Mouse (Mus musculus) embryonic facial prominence, embryonic 15.5 days (tissue): ENCODE data around the gene Sp4. TPM values are rescaled to one million over a fixed set of nuclear protein-coding genes. Genes with fewer than 3 reads are reported as not detected.

ENCODE experiments used
- ATAC-seq: fragments of 200-750 bp; cut with Nextera tagmentation; 2 replicates; pipeline ENCODE4 v1.8.0; 2017; ENCODE audit warnings: low read depth, moderate TSS enrichment; ENCODE audit not compliant: insufficient number of reproducible peaks, low FRiP score, low TSS enrichment
- H3K27ac ChIP-seq: fragments of 300-500 bp; sonication (generic); replicated peaks from 2 replicates; pipeline ENCODE4 v1.5.1; 2015; ENCODE audit warnings: mild to moderate bottlenecking, inconsistent platforms
- H3K27me3 ChIP-seq: fragments of 300-500 bp; sonication (generic); 2 replicates; pipeline ENCODE4 v1.6.1; 2015; ENCODE audit warnings: inconsistent platforms
- H3K36me3 ChIP-seq: fragments of 300-500 bp; sonication (generic); 2 replicates; pipeline ENCODE4 v1.6.1; 2015; ENCODE audit warnings: mild to moderate bottlenecking, inconsistent platforms
- H3K4me1 ChIP-seq: fragments of 300-500 bp; sonication (generic); 2 replicates; pipeline ENCODE4 v1.6.1; 2015; ENCODE audit warnings: inconsistent platforms
- H3K4me2 ChIP-seq: fragments of 300-500 bp; sonication (generic); replicated peaks from 2 replicates; pipeline ENCODE4 v1.6.1; 2015; ENCODE audit warnings: mild to moderate bottlenecking, inconsistent platforms
- H3K4me3 ChIP-seq: fragments of 300-500 bp; sonication (generic); replicated peaks from 2 replicates; pipeline ENCODE4 v1.5.1; 2015; ENCODE audit warnings: mild to moderate bottlenecking, inconsistent platforms
- H3K9ac ChIP-seq: fragments of 300-500 bp; sonication (generic); 2 replicates; pipeline ENCODE4 v1.6.1; 2015; ENCODE audit warnings: inconsistent platforms
- H3K9me3 ChIP-seq: fragments of 300-500 bp; sonication (generic); replicated peaks from 2 replicates; pipeline ENCODE4 v1.6.1; 2016; ENCODE audit warnings: inconsistent platforms
- WGBS: fragments of 180-500 bp; shearing (Covaris S2); methylation state at CpG from one replicate; pipeline ENCODE4 v1.1.7; 2015; 5-methylcytosine and 5-hydroxymethylcytosine counted together
- polyA plus RNA-seq: library from polyadenylated mRNA; unstranded; fragments of >200 nt; fragmentation: Nextera tagmentation; extraction: Ambion mirVana; gene quantifications from 2 replicates; pipeline ENCODE4 v1.2.1, GENCODE M21; 2015

The Sp4 gene
- polyA plus RNA-seq, 1 experiment from 2014 or later, result 4.9 TPM

GRCm38 (mm10) chr12:118303066-118303465, 1.8 kb upstream of the Sp4 start:
- Histone ChIP-seq H3K36me3 (no peaks in the 10 kb centered on the region), H3K9ac (no peak overlapping the region), H3K4me2 (0 out of 2 replicates have a peak overlapping the region, but pooled peaks have one; percentile 70), H3K4me3 (no peak overlapping the region), H3K4me1 (peaks cover 18% of the 10 kb centered on the region), H3K27ac (no peak overlapping the region), H3K27me3 (no peaks in the 10 kb centered on the region), H3K9me3 (no peaks in the 10 kb centered on the region)
- ATAC-seq, result no peak
- WGBS, result 90% methylated on average over 5 of the region's 5 CpGs

DNA sequence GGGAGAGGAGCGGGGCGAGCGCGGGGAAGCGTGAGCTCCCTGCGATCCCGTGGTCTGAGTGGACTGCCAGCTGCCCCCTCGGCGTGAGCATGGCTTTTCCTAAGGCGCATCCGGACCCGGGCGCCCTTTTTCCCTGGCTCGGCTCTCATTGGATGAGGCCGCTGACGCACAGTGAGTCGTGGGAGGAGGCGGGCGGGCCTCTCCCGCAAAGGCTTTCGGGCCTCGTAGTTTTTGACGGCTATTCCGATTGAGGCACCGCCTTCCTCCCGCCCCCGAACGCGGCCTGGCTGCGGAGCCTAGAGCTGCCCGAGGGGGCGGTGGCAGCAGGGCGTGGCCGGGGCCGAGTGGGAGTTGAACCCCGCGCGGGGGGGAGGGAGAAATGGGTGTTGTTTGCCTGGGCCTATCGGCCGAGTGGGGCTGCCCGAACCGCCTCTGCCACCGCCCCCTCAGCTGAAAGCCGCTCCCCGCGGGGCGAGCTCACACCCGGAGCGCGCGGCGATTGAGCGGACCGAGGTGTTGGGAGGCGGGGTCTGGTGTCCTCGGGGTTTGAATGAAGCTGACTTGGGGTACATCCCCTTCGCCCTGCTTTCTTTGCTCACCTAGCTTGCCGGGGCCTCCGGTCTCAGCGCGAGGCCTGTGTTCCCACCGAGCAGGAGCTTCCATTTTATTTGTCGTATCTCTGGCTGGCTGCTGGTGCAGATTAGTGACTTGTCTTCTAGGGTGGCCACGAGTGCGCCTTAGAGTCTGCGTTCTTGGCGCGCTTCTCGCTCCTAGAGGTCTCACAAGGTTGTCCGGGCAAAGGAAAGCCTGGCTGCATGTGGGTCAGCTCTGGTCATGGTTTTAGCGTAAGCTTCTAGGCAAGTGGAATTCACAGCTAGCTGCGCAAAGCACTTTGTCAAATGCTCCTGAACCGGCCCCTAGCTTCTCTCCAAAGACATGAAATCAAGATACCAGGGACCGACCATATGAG, 911 bp upstream of the Sp4 start:
- peak overlapping the region; percentile 98 for H3K4me3 ChIP-seq
- ATAC-seq, result peak; percentile 91
- no peaks in the 10 kb centered on the region for H3K9me3 ChIP-seq
- H3K27ac ChIP-seq, result peak overlapping the region; percentile 95
- under 1% methylated on average over 74 of the region's 74 CpGs for WGBS
- H3K36me3 ChIP-seq, result no peaks in the 10 kb centered on the region
- peak overlapping the region; percentile 77 for H3K9ac ChIP-seq
- peaks cover 18% of the 10 kb centered on the region for H3K4me1 ChIP-seq
- H3K27me3 ChIP-seq, result no peaks in the 10 kb centered on the region
- H3K4me2 ChIP-seq, result peak overlapping the region; percentile 70

DNA sequence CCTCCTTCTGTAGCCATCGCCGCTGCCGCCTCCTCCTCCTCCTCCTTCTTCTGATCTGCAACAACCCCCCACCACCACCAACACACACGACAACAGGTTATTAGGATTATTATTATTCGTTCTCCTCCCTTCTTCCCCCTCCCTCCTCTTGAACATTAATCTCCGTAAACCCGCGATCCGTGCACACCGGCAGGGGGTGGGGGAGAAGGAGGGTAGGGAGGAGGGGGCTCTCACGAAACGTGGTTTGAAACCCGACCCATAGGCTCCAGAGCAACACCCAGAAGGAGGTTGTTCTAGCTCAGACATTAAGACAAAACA, 527 bp downstream of the Sp4 start:
- peak overlapping the region; percentile 95 for H3K27ac ChIP-seq
- peaks cover 18% of the 10 kb centered on the region for H3K4me1 ChIP-seq
- no peaks in the 10 kb centered on the region for H3K36me3 ChIP-seq
- no peak for ATAC-seq
- peak overlapping the region; percentile 70 for H3K4me2 ChIP-seq
- H3K9me3 ChIP-seq, result no peaks in the 10 kb centered on the region
- H3K27me3 ChIP-seq, result no peaks in the 10 kb centered on the region
- WGBS, result 0% methylated on average over 13 of the region's 13 CpGs
- peak overlapping the region; percentile 98 for H3K4me3 ChIP-seq
- H3K9ac ChIP-seq, result peak overlapping the region; percentile 35

DNA sequence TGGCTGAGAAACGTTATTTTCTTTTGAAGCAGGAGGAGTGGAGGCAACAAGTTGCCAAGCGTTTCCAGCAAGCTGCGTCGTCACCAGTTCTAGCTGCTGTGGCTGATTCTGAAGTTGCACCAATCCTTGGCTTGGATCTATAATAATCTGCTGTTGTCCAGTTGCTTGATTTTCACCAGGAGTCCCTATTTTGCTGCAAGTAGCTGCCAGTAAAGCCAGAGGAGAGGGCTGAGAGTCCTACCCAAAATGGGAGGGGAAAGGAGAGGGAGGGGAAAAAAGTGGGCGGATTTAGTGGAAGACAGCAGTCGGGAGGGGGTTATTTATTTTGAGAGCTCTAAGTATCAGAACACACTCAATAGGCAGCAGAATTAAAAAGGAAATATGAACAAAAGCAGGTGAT, 1.3 kb downstream of the Sp4 start:
- no peaks in the 10 kb centered on the region for H3K27me3 ChIP-seq
- H3K9ac ChIP-seq, result no peak overlapping the region
- H3K9me3 ChIP-seq, result no peaks in the 10 kb centered on the region
- no peaks in the 10 kb centered on the region for H3K36me3 ChIP-seq
- 18% methylated on average over 6 of the region's 6 CpGs for WGBS
- H3K4me3 ChIP-seq, result peak overlapping the region; percentile 98
- H3K4me2 ChIP-seq, result peak overlapping the region; percentile 70
- H3K27ac ChIP-seq, result no peak overlapping the region
- peaks cover 18% of the 10 kb centered on the region for H3K4me1 ChIP-seq
- ATAC-seq, result no peak

GRCm38 (mm10) chr12:118299172-118299571, 2.1 kb downstream of the Sp4 start:
- Histone ChIP-seq H3K4me1 (peaks cover 18% of the 10 kb centered on the region), H3K27ac (no peak overlapping the region), H3K9ac (no peak overlapping the region), H3K36me3 (no peaks in the 10 kb centered on the region), H3K4me2 (no peak overlapping the region), H3K27me3 (no peaks in the 10 kb centered on the region), H3K4me3 (no peak overlapping the region), H3K9me3 (no peaks in the 10 kb centered on the region)
- WGBS, result 77% methylated on average over 9 of the region's 9 CpGs
- no peak for ATAC-seq

DNA sequence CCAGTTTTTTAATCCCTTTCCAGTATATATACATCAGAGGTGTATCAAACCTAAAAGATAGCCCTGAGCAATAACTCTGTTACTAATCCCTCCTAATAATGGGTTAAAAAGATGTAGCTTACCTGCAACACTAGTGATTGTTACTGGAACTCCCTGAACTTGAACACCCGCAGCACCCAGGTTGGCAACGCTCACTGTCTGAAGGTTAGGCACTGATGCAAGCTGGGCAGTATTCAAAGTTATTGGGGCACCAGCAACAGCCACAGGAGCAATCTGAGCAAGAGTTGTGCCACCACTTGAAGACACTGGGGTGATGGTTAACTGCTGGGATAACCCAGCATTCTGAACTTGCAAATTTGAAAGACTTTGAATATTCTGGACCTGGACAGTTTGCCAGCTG, 2.7 kb downstream of the Sp4 start:
- Histone ChIP-seq H3K9ac (no peak overlapping the region), H3K4me3 (no peak overlapping the region)
- 87% methylated on average over 2 of the region's 2 CpGs for WGBS

GRCm38 (mm10) chr12:118296236-118296635, 5.0 kb downstream of the Sp4 start:
- no peak overlapping the region for H3K4me3 ChIP-seq
- H3K27me3 ChIP-seq, result no peaks in the 10 kb centered on the region
- no peak overlapping the region for H3K9ac ChIP-seq
- ATAC-seq, result no peak
- H3K4me1 ChIP-seq, result peaks cover 15% of the 10 kb centered on the region
- WGBS, result 76% methylated on average over 2 of the region's 2 CpGs
- no peaks in the 10 kb centered on the region for H3K9me3 ChIP-seq
- no peaks in the 10 kb centered on the region for H3K36me3 ChIP-seq
- no peak overlapping the region for H3K4me2 ChIP-seq
- no peak overlapping the region for H3K27ac ChIP-seq

More for the DNA sequence above, 2.7 kb downstream of the Sp4 start:
- Histone ChIP-seq H3K27ac (no peak overlapping the region), H3K4me2 (no peak overlapping the region), H3K36me3 (no peaks in the 10 kb centered on the region), H3K9me3 (no peaks in the 10 kb centered on the region), H3K27me3 (no peaks in the 10 kb centered on the region), H3K4me1 (peaks cover 18% of the 10 kb centered on the region)
- no peak for ATAC-seq

DNA sequence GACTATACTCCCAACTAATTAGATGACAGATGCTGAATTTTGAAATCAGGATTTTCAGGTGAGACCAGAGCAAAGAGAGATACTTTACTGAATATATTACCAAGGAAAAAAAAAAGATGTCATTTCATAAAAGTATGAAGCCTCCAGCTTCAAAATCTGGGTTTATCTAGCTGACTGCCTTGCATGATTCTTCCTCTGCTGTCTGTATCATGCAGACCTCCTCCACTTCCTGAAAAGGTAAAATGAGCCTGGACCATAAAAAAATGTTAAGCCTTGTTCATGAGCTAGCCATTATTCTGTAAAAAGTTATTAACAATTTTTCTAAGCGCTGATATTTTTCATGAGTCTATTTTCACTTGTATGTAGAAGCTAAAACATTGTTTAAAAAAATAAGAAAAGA, 5.4 kb downstream of the Sp4 start:
- Histone ChIP-seq H3K36me3 (no peaks in the 10 kb centered on the region), H3K27ac (no peak overlapping the region), H3K9me3 (no peaks in the 10 kb centered on the region), H3K4me1 (peaks cover 15% of the 10 kb centered on the region), H3K4me2 (no peak overlapping the region), H3K9ac (no peak overlapping the region), H3K27me3 (no peaks in the 10 kb centered on the region), H3K4me3 (no peak overlapping the region)
- 93% methylated on average over 1 of the region's 1 CpGs for WGBS
- ATAC-seq, result no peak

- H3K4me1 ChIP-seq, result no peaks in the 10 kb centered on the region
- 95% methylated on average over 1 of the region's 1 CpGs for WGBS
- ATAC-seq, result no peak
Observed at GRCm38 (mm10) chr12:118288947-118289346, 12.3 kb downstream of the Sp4 start.

DNA sequence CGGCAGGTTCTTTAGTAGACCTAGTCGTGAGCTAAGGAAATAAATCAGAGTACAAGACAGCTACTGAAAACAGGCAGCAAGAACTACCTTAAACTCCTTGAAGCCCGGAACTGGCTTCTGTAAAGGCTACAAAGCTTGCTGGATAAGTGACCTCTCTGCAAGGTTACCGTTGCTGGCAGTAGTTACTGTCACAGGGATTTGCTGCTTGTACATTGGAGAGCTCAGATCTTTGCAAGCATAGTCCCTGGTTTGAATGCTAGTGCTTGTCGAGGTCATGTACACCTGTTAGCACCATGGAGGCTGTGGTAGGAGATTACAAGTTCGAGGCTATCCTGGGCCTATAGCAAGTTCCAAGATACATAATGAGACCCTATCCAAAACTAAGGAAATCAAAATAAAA, 16.1 kb downstream of the Sp4 start:
- no peaks in the 10 kb centered on the region for H3K4me1 ChIP-seq
- 85% methylated on average over 6 of the region's 6 CpGs for WGBS
- no peak overlapping the region for H3K4me2 ChIP-seq
- H3K4me3 ChIP-seq, result no peak overlapping the region
- H3K9ac ChIP-seq, result no peak overlapping the region
- ATAC-seq, result no peak
- H3K27ac ChIP-seq, result no peak overlapping the region
- H3K9me3 ChIP-seq, result no peaks in the 10 kb centered on the region
- no peaks in the 10 kb centered on the region for H3K27me3 ChIP-seq
- no peaks in the 10 kb centered on the region for H3K36me3 ChIP-seq

More at GRCm38 (mm10) chr12:118288947-118289346, 12.3 kb downstream of the Sp4 start:
- Histone ChIP-seq H3K36me3 (no peaks in the 10 kb centered on the region), H3K27ac (no peak overlapping the region), H3K4me2 (no peak overlapping the region), H3K9me3 (no peaks in the 10 kb centered on the region), H3K27me3 (no peaks in the 10 kb centered on the region), H3K4me3 (no peak overlapping the region), H3K9ac (no peak overlapping the region)

- ATAC-seq, result no peak
- 59% methylated on average over 1 of the region's 1 CpGs for WGBS
Observed at GRCm38 (mm10) chr12:118281961-118282360, 19.3 kb downstream of the Sp4 start.

DNA sequence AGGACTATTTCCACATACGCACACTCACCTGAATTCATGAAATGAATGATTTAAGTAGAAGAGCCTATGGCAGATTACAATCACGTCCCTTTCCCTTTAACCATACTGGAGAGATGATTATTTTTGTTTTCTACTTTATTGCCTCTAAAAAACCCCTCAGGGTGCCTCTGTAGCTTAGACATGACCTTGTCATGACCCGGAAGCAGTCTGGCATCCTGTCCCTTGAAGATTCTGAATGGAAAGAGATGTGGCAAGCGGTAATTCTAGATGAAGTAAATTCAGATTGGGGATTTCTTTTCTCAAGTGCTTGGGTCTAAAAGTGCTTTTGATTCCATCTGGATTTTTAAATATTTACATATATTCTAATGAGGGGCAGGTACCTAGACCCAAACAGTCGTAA, 24.9 kb downstream of the Sp4 start:
- no peak overlapping the region for H3K27ac ChIP-seq
- H3K4me2 ChIP-seq, result no peak overlapping the region
- H3K4me3 ChIP-seq, result no peak overlapping the region
- ATAC-seq, result no peak
- no peaks in the 10 kb centered on the region for H3K4me1 ChIP-seq
- no peak overlapping the region for H3K9ac ChIP-seq
- H3K27me3 ChIP-seq, result no peaks in the 10 kb centered on the region
- H3K9me3 ChIP-seq, result no peaks in the 10 kb centered on the region
- WGBS, result 75% methylated on average over 5 of the region's 5 CpGs
- H3K36me3 ChIP-seq, result no peaks in the 10 kb centered on the region

More at GRCm38 (mm10) chr12:118281961-118282360, 19.3 kb downstream of the Sp4 start:
- Histone ChIP-seq H3K27ac (no peak overlapping the region), H3K9me3 (no peaks in the 10 kb centered on the region), H3K4me3 (no peak overlapping the region), H3K27me3 (no peaks in the 10 kb centered on the region), H3K9ac (no peak overlapping the region), H3K4me2 (no peak overlapping the region), H3K4me1 (no peaks in the 10 kb centered on the region), H3K36me3 (no peaks in the 10 kb centered on the region)
